Mouse (Mus musculus) midbrain, embryonic 16.5 days (tissue): ENCODE results near the gene Rundc1. TPM values are rescaled to one million over a fixed set of nuclear protein-coding genes. Genes with fewer than 3 reads are reported as not detected.
"Not testable (repeated sequence)": the region's sequence is repeated elsewhere in the genome, so short reads cannot be mapped to it uniquely, and the experiment has no call there.

Experiments used
- ATAC-seq: fragments of 200-750 bp; cut with Nextera tagmentation; 2 replicates; pipeline ENCODE4 v1.8.0; 2017; ENCODE audit warnings: moderate TSS enrichment
- H3K27ac ChIP-seq: fragments of 300-500 bp; sonication (generic); 2 replicates; pipeline ENCODE4 v1.5.1; 2014; ENCODE audit warnings: mild to moderate bottlenecking, low read length, mixed read lengths
- H3K27me3 ChIP-seq: fragments of 300-500 bp; sonication (generic); 2 replicates; pipeline ENCODE4 v1.6.1; 2014; ENCODE audit warnings: low read depth, low read length, mixed read lengths; ENCODE audit not compliant: control insufficient read depth, insufficient read depth
- H3K36me3 ChIP-seq: fragments of 300-500 bp; sonication (generic); 2 replicates; pipeline ENCODE4 v1.6.1; 2014; ENCODE audit warnings: mild to moderate bottlenecking, low read length, moderate library complexity, mixed read lengths; ENCODE audit not compliant: control insufficient read depth, insufficient read depth
- H3K4me1 ChIP-seq: fragments of 300-500 bp; sonication (generic); 2 replicates; pipeline ENCODE4 v1.6.1; 2014; ENCODE audit warnings: mild to moderate bottlenecking, low read length, mixed read lengths; ENCODE audit not compliant: control insufficient read depth, insufficient read depth
- H3K4me2 ChIP-seq: fragments of 300-500 bp; sonication (generic); 2 replicates; pipeline ENCODE4 v1.6.1; 2014; ENCODE audit warnings: mild to moderate bottlenecking, low read length, mixed read lengths
- H3K4me3 ChIP-seq: fragments of 300-500 bp; sonication (generic); 2 replicates; pipeline ENCODE4 v1.5.1; 2014; ENCODE audit warnings: low read depth, mild to moderate bottlenecking, low read length, moderate library complexity, mixed read lengths
- H3K9ac ChIP-seq: fragments of 300-500 bp; sonication (generic); 2 replicates; pipeline ENCODE4 v1.6.1; 2014; ENCODE audit warnings: low read depth, low read length, mixed read lengths
- H3K9me3 ChIP-seq: fragments of 300-500 bp; sonication (generic); replicated peaks from 2 replicates; pipeline ENCODE4 v1.6.1; 2014; ENCODE audit warnings: mild to moderate bottlenecking, low read length, mixed read lengths; ENCODE audit not compliant: control insufficient read depth, poor library complexity, severe bottlenecking
- WGBS: fragments of 180-500 bp; shearing (Covaris S2); extraction: QIAGEN DNeasy Blood & Tissue Kit; methylation state at CpG from one replicate; pipeline ENCODE4 v1.1.7; 2014; 5-methylcytosine and 5-hydroxymethylcytosine counted together
- polyA plus RNA-seq: library from polyadenylated mRNA; unstranded; fragments of >200 nt; fragmentation: Nextera tagmentation; extraction: Ambion mirVana; gene quantifications from 2 replicates; pipeline ENCODE4 v1.2.1, GENCODE M21; 2015

The Rundc1 gene
- polyA plus RNA-seq, result 32.1 and 32.6 TPM in 2 replicates

GRCm38 (mm10) chr11:101424925-101425813 lies at the start of gene Rundc1, which contains the start of gene Ptges3l:
Gene Rundc1, plus strand, starts transcription at chr11:101425085.
Gene Ptges3l, minus strand, starts transcription at chr11:101425333.
- no peaks in the 10 kb centered on the region for H3K9me3 ChIP-seq

GRCm38 (mm10) chr11:101378196-101378595 lies 46.7 kb upstream of the Rundc1 start:
- not testable (repeated sequence) for H3K9me3 ChIP-seq, ATAC-seq, H3K9ac ChIP-seq, H3K27me3 ChIP-seq, H3K36me3 ChIP-seq, H3K4me3 ChIP-seq, H3K4me2 ChIP-seq, H3K4me1 ChIP-seq, H3K27ac ChIP-seq
- over 99% methylated on average over 8 of the region's 8 CpGs for WGBS

More at GRCm38 (mm10) chr11:101424925-101425813, at the start of gene Rundc1, which contains the start of gene Ptges3l:
- Histone ChIP-seq H3K4me3 (peak within 1 kb of the TSS; percentile 77), H3K9ac (peak within 1 kb of the TSS; percentile 82), H3K27ac (peak within 1 kb of the TSS; percentile 90), H3K27me3 (no peaks in the 10 kb centered on the region), H3K4me1 (peaks cover 27% of the 10 kb centered on the region), H3K4me2 (peak within 1 kb of the TSS; percentile 90), H3K36me3 (peaks cover 9% of the 10 kb centered on the region)
- peak; percentile 94 for ATAC-seq
- 0% methylated on average over 78 of the region's 81 CpGs for WGBS

- Histone ChIP-seq H3K4me2 (no peak overlapping the region), H3K9ac (no peak overlapping the region), H3K27ac (no peak overlapping the region), H3K27me3 (no peaks in the 10 kb centered on the region), H3K9me3 (no peaks in the 10 kb centered on the region), H3K4me3 (no peak overlapping the region), H3K36me3 (no peaks in the 10 kb centered on the region), H3K4me1 (no peaks in the 10 kb centered on the region)
- ATAC-seq, result no peak
- WGBS, result 82% methylated on average over 6 of the region's 6 CpGs
These were observed 46.0 kb upstream of the Rundc1 start for GRCm38 (mm10) chr11:101378926-101379325.

DNA sequence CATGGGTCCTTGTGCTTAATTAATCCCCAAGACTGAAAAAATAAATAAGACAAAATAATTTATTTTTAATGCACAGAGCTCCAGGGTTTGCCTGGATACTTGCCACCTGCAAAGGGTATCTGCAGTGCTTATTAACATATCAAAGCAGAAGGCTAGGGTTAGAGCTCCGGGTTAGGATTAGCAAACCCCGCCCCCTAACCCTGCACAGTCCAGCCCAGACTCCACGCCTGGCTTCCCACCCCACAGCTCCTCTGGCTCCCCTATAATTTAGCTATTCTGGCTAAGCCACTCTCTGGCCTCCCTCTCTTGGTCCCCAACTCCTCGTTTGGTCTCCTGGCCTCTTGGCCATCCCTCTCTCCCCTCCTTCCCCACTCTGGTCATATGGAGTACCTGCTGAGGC lies 43.1 kb upstream of the Rundc1 start:
- Histone ChIP-seq H3K4me1 (no peaks in the 10 kb centered on the region), H3K27me3 (no peaks in the 10 kb centered on the region), H3K9ac (no peak overlapping the region), H3K27ac (no peak overlapping the region), H3K36me3 (no peaks in the 10 kb centered on the region), H3K9me3 (no peaks in the 10 kb centered on the region), H3K4me3 (no peak overlapping the region), H3K4me2 (no peak overlapping the region)
- WGBS, result 9% methylated on average over 4 of the region's 4 CpGs
- no peak for ATAC-seq

DNA sequence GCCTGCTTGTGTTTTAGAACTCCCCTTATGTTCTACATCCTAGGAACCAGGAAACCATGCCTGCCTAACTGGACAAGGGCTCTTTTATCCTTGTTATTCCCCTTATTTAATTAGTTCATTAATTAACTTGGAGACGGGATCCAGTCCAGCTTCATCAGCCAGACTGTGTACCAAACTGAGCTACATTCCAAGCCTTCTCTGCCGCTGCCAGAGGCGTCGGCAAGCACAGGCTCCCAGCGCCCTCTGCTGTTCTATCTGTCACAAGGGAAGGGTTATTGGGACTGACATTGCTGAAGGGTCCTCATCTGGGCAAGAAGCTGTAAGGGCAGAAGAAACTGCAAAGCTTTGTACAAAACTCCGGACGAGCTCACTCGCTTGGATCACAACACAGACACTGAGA lies 29.8 kb upstream of the Rundc1 start:
- H3K4me1 ChIP-seq, result no peaks in the 10 kb centered on the region
- no peak overlapping the region for H3K4me2 ChIP-seq
- H3K9me3 ChIP-seq, result no peaks in the 10 kb centered on the region
- H3K36me3 ChIP-seq, result no peaks in the 10 kb centered on the region
- no peak for ATAC-seq
- no peaks in the 10 kb centered on the region for H3K27me3 ChIP-seq
- no peak overlapping the region for H3K4me3 ChIP-seq
- H3K27ac ChIP-seq, result no peak overlapping the region
- no peak overlapping the region for H3K9ac ChIP-seq
- WGBS, result 3% methylated on average over 8 of the region's 8 CpGs

DNA sequence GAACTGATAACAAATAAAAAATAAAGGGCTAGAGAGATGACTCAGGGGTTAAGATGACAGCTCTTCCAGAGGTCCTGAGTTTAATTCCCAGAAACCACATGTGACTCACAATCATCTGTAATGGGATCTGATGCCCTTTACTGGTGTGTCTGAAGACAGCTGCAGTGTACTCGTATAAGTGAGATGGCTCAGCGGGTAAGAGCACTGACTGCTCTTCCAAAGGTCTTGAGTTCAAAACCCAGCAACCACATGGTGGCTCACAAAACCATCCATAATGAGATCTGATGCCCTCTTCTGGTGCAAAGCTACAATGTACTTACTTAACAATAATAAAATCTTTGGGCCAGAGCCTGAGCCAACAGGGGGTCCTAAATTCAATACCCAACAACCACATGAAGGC lies 9.6 kb upstream of the Rundc1 start:
- 87% methylated on average over 2 of the region's 2 CpGs for WGBS
- Histone ChIP-seq H3K27ac (no peak overlapping the region), H3K4me3 (no peak overlapping the region), H3K27me3 (no peaks in the 10 kb centered on the region), H3K4me1 (peaks cover 7% of the 10 kb centered on the region), H3K36me3 (peaks cover 18% of the 10 kb centered on the region), H3K9me3 (no peaks in the 10 kb centered on the region), H3K4me2 (no peak overlapping the region), H3K9ac (no peak overlapping the region)
- no peak for ATAC-seq

- 3% methylated on average over 11 of the region's 11 CpGs for WGBS
- Histone ChIP-seq H3K27me3 (no peaks in the 10 kb centered on the region), H3K4me3 (peak overlapping the region; percentile 84), H3K9ac (peak overlapping the region; percentile 91), H3K27ac (peak overlapping the region; percentile 85), H3K4me1 (peaks cover 7% of the 10 kb centered on the region), H3K4me2 (peak overlapping the region; percentile 90), H3K36me3 (peaks cover 10% of the 10 kb centered on the region), H3K9me3 (no peaks in the 10 kb centered on the region)
- ATAC-seq, result peak; percentile 79
These were observed 8.3 kb upstream of the Rundc1 start for GRCm38 (mm10) chr11:101416433-101417100.

- peak; percentile 78 for ATAC-seq
- Histone ChIP-seq H3K27me3 (no peaks in the 10 kb centered on the region), H3K4me1 (peaks cover 7% of the 10 kb centered on the region)
These were observed 7.6 kb upstream of the Rundc1 start, which contains the start of gene Aarsd1 for GRCm38 (mm10) chr11:101417101-101417855. Gene Aarsd1, minus strand, starts transcription at chr11:101417615.

More at GRCm38 (mm10) chr11:101417101-101417855, 7.6 kb upstream of the Rundc1 start, which contains the start of gene Aarsd1:
- peak within 1 kb of the TSS; percentile 90 for H3K4me2 ChIP-seq
- peak within 1 kb of the TSS; percentile 91 for H3K9ac ChIP-seq
- peaks cover 5% of the 10 kb centered on the region; the same call in 1 of the 2 replicates for H3K36me3 ChIP-seq
- peak within 1 kb of the TSS; percentile 84 for H3K4me3 ChIP-seq
- under 1% methylated on average over 44 of the region's 45 CpGs for WGBS
- H3K27ac ChIP-seq, result peak within 1 kb of the TSS; percentile 85
- no peaks in the 10 kb centered on the region for H3K9me3 ChIP-seq
